20 mouse cellular contexts compared by ENCODE assay signal in genomic region chr11:43236360-43237039, GRCm38 (mm10).
DNase-seq lines count a peak whose midpoint lies in the region; ATAC-seq and TF ChIP-seq lines count a peak whose summit lies in the region.
"Had no signal": no experiment of that assay in that cellular context is flagged by ENCODE, and none has a peak within 500 bp of the region (broad histone marks: within the 10 kb centered on the region; RNA-seq: fewer than 3 reads in every experiment).

No protein-coding gene starts in this region.

- intact Hi-C loops in heart, adult 2 months (cut with DNase I) = no loop called here

- TF ChIP-seq EP300 in heart, adult 2 months (IDR thresholded peaks at IDR 0.05; ENCODE audit: insufficient read depth, low read depth, low read length) = no peak

- no peaks in the 10 kb centered on the region for H3K4me1 ChIP-seq in embryonic facial prominence, embryonic 14.5 days (ENCODE audit: control insufficient read depth, insufficient read depth, low read length)
- H3K4me1 ChIP-seq in embryonic facial prominence, embryonic 10.5 days = no peaks in the 10 kb centered on the region
- H3K4me1 ChIP-seq in heart, adult 2 months (ENCODE audit: control insufficient read depth, insufficient read depth, low read length) = no peaks in the 10 kb centered on the region
- H3K4me1 ChIP-seq in midbrain, postnatal 0 days (ENCODE audit: insufficient read depth, low read length) = no peaks in the 10 kb centered on the region
- H3K4me1 ChIP-seq in midbrain, embryonic 11.5 days (ENCODE audit: control insufficient read depth, insufficient read depth, low read length) = no peaks in the 10 kb centered on the region
- H3K4me1 ChIP-seq: embryonic facial prominence, embryonic 13.5 days; heart, embryonic 13.5 days had no signal

- no peaks in the 10 kb centered on the region for H3K36me3 ChIP-seq in embryonic facial prominence, embryonic 14.5 days (ENCODE audit: control insufficient read depth, insufficient read depth, low read length)
- H3K36me3 ChIP-seq in embryonic facial prominence, embryonic 10.5 days (replicated peaks) = no peaks in the 10 kb centered on the region
- H3K36me3 ChIP-seq in heart, adult 2 months (ENCODE audit: control insufficient read depth, insufficient read depth, low read length) = no peaks in the 10 kb centered on the region
- H3K36me3 ChIP-seq in midbrain, postnatal 0 days (ENCODE audit: insufficient read depth, low read length) = no peaks in the 10 kb centered on the region
- no peaks in the 10 kb centered on the region for H3K36me3 ChIP-seq in midbrain, embryonic 11.5 days (ENCODE audit: control insufficient read depth, insufficient read depth, low read length)
- H3K36me3 ChIP-seq: embryonic facial prominence, embryonic 13.5 days; G1E; heart, embryonic 13.5 days had no signal

- peak; percentile 17 for DNase-seq in embryonic facial prominence, embryonic 14.5 days (ENCODE audit: low spot score)
- DNase-seq in embryonic facial prominence, embryonic 10.5 days (ENCODE audit: low spot score) = no peak
- peak; percentile 39 for DNase-seq in heart, adult 11 months
- no peak for DNase-seq in heart, adult 2 months
- DNase-seq in midbrain, postnatal 0 days (ENCODE audit: low spot score) = peak; percentile 19
- no peak for DNase-seq in midbrain, embryonic 11.5 days (ENCODE audit: low spot score, missing footprints)
- no peak for DNase-seq in thymus, postnatal 0 days (ENCODE audit: low spot score)
- DNase-seq: adrenal gland, postnatal 14 days; B cell, adult 2 months; cerebellum, adult 11 months; cerebellum, adult 8-10 months; cerebellum, postnatal 14 days; gastrocnemius, postnatal 14 days; heart, postnatal 36 days; kidney, adult 11 months had no signal

- 70% methylated on average over 8 of the region's 8 CpGs for WGBS in embryonic facial prominence, embryonic 14.5 days
- 78% methylated on average over 8 of the region's 8 CpGs for WGBS in embryonic facial prominence, embryonic 10.5 days
- WGBS in heart, adult 2 months = 73% methylated on average over 8 of the region's 8 CpGs
- WGBS in midbrain, postnatal 0 days = 56% methylated on average over 8 of the region's 8 CpGs
- 82% methylated on average over 8 of the region's 8 CpGs for WGBS in midbrain, embryonic 11.5 days

- no peak for ATAC-seq in embryonic facial prominence, embryonic 14.5 days (ENCODE audit: low read depth)
- ATAC-seq in midbrain, postnatal 0 days (ENCODE audit: low FRiP score) = no peak
- ATAC-seq in midbrain, embryonic 11.5 days (ENCODE audit: low FRiP score) = no peak
- ATAC-seq: CD4-positive, CD25-positive, alpha-beta regulatory T cell, adult 4 months; hindbrain, postnatal 0 days had no signal

- H3K27ac ChIP-seq in embryonic facial prominence, embryonic 14.5 days (replicated peaks; ENCODE audit: low read depth, low read length) = no peak overlapping the region
- no peak overlapping the region for H3K27ac ChIP-seq in embryonic facial prominence, embryonic 10.5 days (replicated peaks)
- H3K27ac ChIP-seq in heart, adult 2 months = no peak overlapping the region
- peak overlapping the region; percentile 27; the same call in 1 of the 2 replicates for H3K27ac ChIP-seq in midbrain, postnatal 0 days (ENCODE audit: low read depth, low read length)
- H3K27ac ChIP-seq in midbrain, embryonic 11.5 days (ENCODE audit: low read depth, low read length) = no peak overlapping the region
- H3K27ac ChIP-seq: embryonic facial prominence, embryonic 13.5 days; heart, embryonic 13.5 days; hindbrain, postnatal 0 days had no signal

- H3K4me3 ChIP-seq in embryonic facial prominence, embryonic 14.5 days (ENCODE audit: low read depth, low read length) = no peak overlapping the region
- H3K4me3 ChIP-seq in embryonic facial prominence, embryonic 10.5 days = no peak overlapping the region
- H3K4me3 ChIP-seq in heart, adult 2 months = no peak overlapping the region
- H3K4me3 ChIP-seq in midbrain, postnatal 0 days (ENCODE audit: low read depth, low read length) = no peak overlapping the region
- H3K4me3 ChIP-seq in midbrain, embryonic 11.5 days (ENCODE audit: low read depth, low read length) = no peak overlapping the region
- H3K4me3 ChIP-seq: embryonic facial prominence, embryonic 13.5 days; heart, embryonic 13.5 days had no signal

- no peak for TF ChIP-seq POLR2A in heart, adult 2 months (IDR thresholded peaks at IDR 0.05; ENCODE audit: insufficient read depth, low read depth, low read length)

- no peaks in the 10 kb centered on the region for H3K27me3 ChIP-seq in embryonic facial prominence, embryonic 14.5 days (replicated peaks; ENCODE audit: control insufficient read depth, insufficient read depth, low read length)
- H3K27me3 ChIP-seq in embryonic facial prominence, embryonic 10.5 days (replicated peaks; ENCODE audit: low read depth, poor library complexity, severe bottlenecking) = no peaks in the 10 kb centered on the region
- H3K27me3 ChIP-seq in heart, adult 2 months (ENCODE audit: control insufficient read depth, insufficient read depth, low read length) = no peaks in the 10 kb centered on the region
- H3K27me3 ChIP-seq in midbrain, postnatal 0 days (ENCODE audit: insufficient read depth, low read length) = no peaks in the 10 kb centered on the region
- no peaks in the 10 kb centered on the region for H3K27me3 ChIP-seq in midbrain, embryonic 11.5 days (ENCODE audit: control insufficient read depth, insufficient read depth, low read length)
- H3K27me3 ChIP-seq: embryonic facial prominence, embryonic 13.5 days; heart, embryonic 13.5 days had no signal

- H3K9me3 ChIP-seq in embryonic facial prominence, embryonic 14.5 days (ENCODE audit: control insufficient read depth, low read length) = no peaks in the 10 kb centered on the region
- H3K9me3 ChIP-seq in embryonic facial prominence, embryonic 10.5 days = no peaks in the 10 kb centered on the region
- no peaks in the 10 kb centered on the region for H3K9me3 ChIP-seq in midbrain, postnatal 0 days (ENCODE audit: low read length)
- H3K9me3 ChIP-seq in midbrain, embryonic 11.5 days (ENCODE audit: control insufficient read depth, low read length) = no peaks in the 10 kb centered on the region
- H3K9me3 ChIP-seq: embryonic facial prominence, embryonic 13.5 days; G1E; heart, embryonic 13.5 days had no signal

- no peak overlapping the region for H3K9ac ChIP-seq in embryonic facial prominence, embryonic 14.5 days (ENCODE audit: low read depth, low read length)
- H3K9ac ChIP-seq in heart, adult 2 months (ENCODE audit: low read depth, low read length) = no peak overlapping the region
- H3K9ac ChIP-seq in midbrain, postnatal 0 days (replicated peaks; ENCODE audit: low read length, poor library complexity, severe bottlenecking) = no peak overlapping the region
- no peak overlapping the region for H3K9ac ChIP-seq in midbrain, embryonic 11.5 days (ENCODE audit: low read length)
- H3K9ac ChIP-seq: embryonic facial prominence, embryonic 13.5 days; heart, embryonic 13.5 days had no signal

- TF ChIP-seq CTCF in heart, adult 2 months (IDR thresholded peaks at IDR 0.05) = no peak
- TF ChIP-seq CTCF in midbrain, postnatal 0 days (IDR thresholded peaks at IDR 0.05) = 0 out of 2 replicates have a peak, but pooled peaks have one; percentile 16

- no peak overlapping the region for H3K4me2 ChIP-seq in embryonic facial prominence, embryonic 14.5 days (ENCODE audit: low read depth, low read length)
- H3K4me2 ChIP-seq in midbrain, postnatal 0 days (ENCODE audit: low read depth, low read length, poor library complexity, severe bottlenecking) = no peak overlapping the region
- H3K4me2 ChIP-seq in midbrain, embryonic 11.5 days = no peak overlapping the region
- H3K4me2 ChIP-seq: embryonic facial prominence, embryonic 13.5 days; heart, embryonic 13.5 days had no signal

- H3K79me2 ChIP-seq in heart, adult 2 months (replicated peaks; ENCODE audit: control insufficient read depth, insufficient read depth, low read length) = no peaks in the 10 kb centered on the region

Comparison
In these comparisons a context has a peak if more than half of its experiments do, and no peak if none do; other contexts are left out.
1. DNase-seq: peak in embryonic facial prominence, embryonic 14.5 days (single experiment), heart, adult 11 months (single experiment) and midbrain, postnatal 0 days (single experiment); none in embryonic facial prominence, embryonic 10.5 days (single experiment), heart, adult 2 months (0 of 2), midbrain, embryonic 11.5 days (single experiment) and thymus, postnatal 0 days (single experiment).